Mouse (Mus musculus): ENCODE measurements around the gene Slco3a1.

- no peak for TF ChIP-seq POLR2A (IDR thresholded peaks at IDR 0.05; ENCODE audit: low read depth, low read length)
- TF ChIP-seq CTCF (IDR thresholded peaks at IDR 0.05; ENCODE audit: borderline replicate concordance, insufficient read depth, low read length) = no peak
These were observed 314.0 kb downstream of the Slco3a1 start for GRCm38 (mm10) chr7:74240459-74241172.
